ENCODE assay signal across 8 mouse cellular contexts in the genomic region with DNA sequence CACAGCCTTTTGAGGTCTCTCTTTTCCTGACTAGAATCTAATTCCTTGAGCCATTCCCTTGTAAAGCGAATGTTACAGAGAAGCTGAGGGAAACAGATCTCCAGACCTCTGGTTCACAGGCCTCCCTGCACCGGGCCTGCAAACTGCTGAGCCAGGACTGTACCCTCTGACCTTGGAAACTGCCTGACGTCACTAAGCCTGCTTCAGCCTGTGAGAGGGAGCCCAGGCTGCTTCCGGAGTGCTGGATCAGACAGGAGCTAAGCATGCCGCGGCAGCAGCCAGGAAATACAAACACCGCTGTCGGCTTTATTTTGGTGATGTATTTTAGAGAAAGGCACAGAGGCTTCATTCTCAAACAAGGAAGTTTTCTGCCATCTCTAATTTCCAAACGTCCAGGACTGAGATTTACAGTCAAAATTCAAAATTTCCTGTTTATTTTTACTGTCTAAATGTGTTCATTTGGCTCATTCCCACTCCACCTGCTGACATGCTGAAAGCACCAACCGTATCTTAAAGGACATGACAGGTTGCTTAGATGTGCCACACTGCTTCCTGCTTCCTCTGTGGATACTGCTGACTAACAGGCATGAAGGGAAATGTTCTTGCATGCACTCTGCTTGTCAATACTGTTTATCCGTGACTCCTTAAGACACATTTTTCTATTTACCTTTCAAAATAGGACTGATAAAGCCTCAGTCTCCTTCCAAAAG. TPM values are rescaled to one million over a fixed set of nuclear protein-coding genes. Genes with fewer than 3 reads are reported as not detected.
DNase-seq lines count a peak whose midpoint lies in the region; ATAC-seq and TF ChIP-seq lines count a peak whose summit lies in the region.

No protein-coding gene starts in this region.

- H3K4me2 ChIP-seq in embryonic facial prominence, embryonic 14.5 days (ENCODE audit: low read depth, low read length) = no peak overlapping the region
- peak overlapping the region; percentile 34 for H3K4me2 ChIP-seq in heart, embryonic 13.5 days
- peak overlapping the region; percentile 0; the same call in 1 of the 2 replicates for H3K4me2 ChIP-seq in kidney, embryonic 15.5 days

- no peak overlapping the region for H3K4me3 ChIP-seq in spleen, adult 2 months (ENCODE audit: extremely low read depth, insufficient read depth, insufficient read length)
- H3K4me3 ChIP-seq in embryonic facial prominence, embryonic 14.5 days (ENCODE audit: low read depth, low read length) = no peak overlapping the region
- H3K4me3 ChIP-seq in heart, embryonic 13.5 days = no peak overlapping the region
- H3K4me3 ChIP-seq in kidney, embryonic 15.5 days (replicated peaks) = no peak overlapping the region

- peak overlapping the region; percentile 69; the same call in 1 of the 2 replicates for H3K27ac ChIP-seq in spleen, adult 2 months (ENCODE audit: insufficient read depth, low read length)
- H3K27ac ChIP-seq in embryonic facial prominence, embryonic 14.5 days (replicated peaks; ENCODE audit: low read depth, low read length) = peak overlapping the region; percentile 39; the same call in 1 of the 2 replicates
- peak overlapping the region; percentile 91 for H3K27ac ChIP-seq in heart, embryonic 13.5 days (replicated peaks)
- H3K27ac ChIP-seq in kidney, embryonic 15.5 days = peak overlapping the region; percentile 87

- H3K27me3 ChIP-seq in spleen, adult 2 months (ENCODE audit: control insufficient read depth, insufficient read depth, low read length) = no peaks in the 10 kb centered on the region
- H3K27me3 ChIP-seq in embryonic facial prominence, embryonic 14.5 days (replicated peaks; ENCODE audit: control insufficient read depth, insufficient read depth, low read length) = no peaks in the 10 kb centered on the region
- no peaks in the 10 kb centered on the region for H3K27me3 ChIP-seq in heart, embryonic 13.5 days (replicated peaks)
- no peaks in the 10 kb centered on the region for H3K27me3 ChIP-seq in kidney, embryonic 15.5 days

- TF ChIP-seq CTCF in spleen, adult 2 months (IDR thresholded peaks at IDR 0.05; ENCODE audit: extremely low read depth, insufficient read depth, insufficient read length, insufficient replicate concordance) = no peak

- peaks cover 9% of the 10 kb centered on the region; the same call in 1 of the 2 replicates for H3K4me1 ChIP-seq in spleen, adult 2 months (ENCODE audit: control insufficient read depth, insufficient read depth, insufficient read length)
- no peaks in the 10 kb centered on the region for H3K4me1 ChIP-seq in embryonic facial prominence, embryonic 14.5 days (ENCODE audit: control insufficient read depth, insufficient read depth, low read length)
- peaks cover 61% of the 10 kb centered on the region for H3K4me1 ChIP-seq in heart, embryonic 13.5 days
- H3K4me1 ChIP-seq in kidney, embryonic 15.5 days = peaks cover 21% of the 10 kb centered on the region

- no peak overlapping the region for H3K9ac ChIP-seq in embryonic facial prominence, embryonic 14.5 days (ENCODE audit: low read depth, low read length)
- peak overlapping the region; percentile 72 for H3K9ac ChIP-seq in heart, embryonic 13.5 days
- no peak overlapping the region for H3K9ac ChIP-seq in kidney, embryonic 15.5 days

- no peaks in the 10 kb centered on the region for H3K36me3 ChIP-seq in spleen, adult 2 months (ENCODE audit: control insufficient read depth, insufficient read depth, low read length)
- H3K36me3 ChIP-seq in embryonic facial prominence, embryonic 14.5 days (ENCODE audit: control insufficient read depth, insufficient read depth, low read length) = no peaks in the 10 kb centered on the region
- H3K36me3 ChIP-seq in heart, embryonic 13.5 days = peaks cover 49% of the 10 kb centered on the region
- H3K36me3 ChIP-seq in kidney, embryonic 15.5 days = peaks cover 15% of the 10 kb centered on the region; the same call in 1 of the 2 replicates

- no peaks in the 10 kb centered on the region for H3K9me3 ChIP-seq in embryonic facial prominence, embryonic 14.5 days (ENCODE audit: control insufficient read depth, low read length)
- no peaks in the 10 kb centered on the region for H3K9me3 ChIP-seq in heart, embryonic 13.5 days
- no peaks in the 10 kb centered on the region for H3K9me3 ChIP-seq in kidney, embryonic 15.5 days (replicated peaks)

- ATAC-seq in embryonic facial prominence, embryonic 14.5 days (ENCODE audit: low read depth) = peak; percentile 85
- peak; percentile 78; the same call in 1 of the 2 replicates for ATAC-seq in heart, embryonic 13.5 days (ENCODE audit: extremely low read depth, insufficient number of reproducible peaks, low FRiP score, low TSS enrichment)
- ATAC-seq in kidney, embryonic 15.5 days (replicated peaks; ENCODE audit: low FRiP score) = peak; percentile 97

- 25% methylated on average over 11 of the region's 11 CpGs for WGBS in spleen, adult 2 months
- 19% methylated on average over 11 of the region's 11 CpGs for WGBS in embryonic facial prominence, embryonic 14.5 days
- WGBS in heart, embryonic 13.5 days = 16% methylated on average over 11 of the region's 11 CpGs
- 14% methylated on average over 11 of the region's 11 CpGs for WGBS in kidney, embryonic 15.5 days

- DNase-seq in spleen, adult 2 months (ENCODE audit: low read depth in 1 of 2, low spot score in 2 of 2) = peak in 1 of 2 experiments; percentile 41
- no peak for DNase-seq in spleen, postnatal 4 days (ENCODE audit: low spot score in 2 of 2)
- DNase-seq in embryonic facial prominence, embryonic 14.5 days (ENCODE audit: low spot score) = peak; percentile 79
- peak; percentile 77 for DNase-seq in lung, postnatal 4 days
- peak; percentile 70 for DNase-seq in retina, postnatal 7 days (ENCODE audit: low read depth, low spot score)
- no peak for DNase-seq in left cerebral cortex, adult 11 months (ENCODE audit: low spot score)

- no peak for TF ChIP-seq POLR2A in spleen, adult 2 months (IDR thresholded peaks at IDR 0.05; ENCODE audit: low read depth, low read length)

RNA-seq across cellular contexts. Expression of a gene that starts 46.9 kb away (rescaled TPM):
- 5.9 and 7.5 TPM in 2 replicates for polyA plus RNA-seq in spleen, adult 2 months (2012; rRNA removed)
- 17.1 and 18.1 TPM in 2 replicates for polyA plus RNA-seq in embryonic facial prominence, embryonic 14.5 days (2014; fragmentation: Nextera tagmentation; extraction: Ambion mirVana)
- 27.1 and 31.3 TPM in 2 replicates for polyA plus RNA-seq in heart, embryonic 13.5 days (2015; fragmentation: Nextera tagmentation; extraction: Ambion mirVana)
- 20.6 TPM in 2 replicates for polyA plus RNA-seq in kidney, embryonic 15.5 days (2015; fragmentation: Nextera tagmentation; extraction: Ambion mirVana)

Comparison
In these comparisons a context has a peak if more than half of its experiments do, and no peak if none do; other contexts are left out.
1. DNase-seq: peak in embryonic facial prominence, embryonic 14.5 days (single experiment), lung, postnatal 4 days (2 of 2) and retina, postnatal 7 days (single experiment); none in spleen, postnatal 4 days (0 of 2) and left cerebral cortex, adult 11 months (single experiment).
2. H3K27ac ChIP-seq: peak in every context shown above with its lines; median percentile 91 in heart, embryonic 13.5 days; 87 in kidney, embryonic 15.5 days; 69 in spleen, adult 2 months; 39 in embryonic facial prominence, embryonic 14.5 days.
3. Peak in every context shown above with its lines, with median percentiles within 50 percentile points of each other: ATAC-seq.